In genomic region chr1:20933457-20933856, GRCm38 (mm10) we compare ENCODE assay signal across 8 mouse cellular contexts. TPM values are rescaled to one million over a fixed set of nuclear protein-coding genes. Genes with fewer than 3 reads are reported as not detected.
DNase-seq lines count a peak whose midpoint lies in the region; ATAC-seq and TF ChIP-seq lines count a peak whose summit lies in the region.

No protein-coding gene starts in this region.

- ATAC-seq in hindbrain, embryonic 12.5 days (ENCODE audit: low FRiP score) = peak; percentile 83

- H3K36me3 ChIP-seq in E14TG2a.4 (ENCODE audit: insufficient read depth, low read length) = peaks cover 6% of the 10 kb centered on the region
- peaks cover 23% of the 10 kb centered on the region for H3K36me3 ChIP-seq in hindbrain, embryonic 12.5 days

- peaks cover 13% of the 10 kb centered on the region for H3K4me1 ChIP-seq in E14TG2a.4 (replicated peaks; ENCODE audit: low read depth, low read length)
- no peaks in the 10 kb centered on the region for H3K4me1 ChIP-seq in hindbrain, embryonic 12.5 days

- H3K9me3 ChIP-seq in E14TG2a.4 (ENCODE audit: low read length) = no peaks in the 10 kb centered on the region
- H3K9me3 ChIP-seq in hindbrain, embryonic 12.5 days (replicated peaks) = no peaks in the 10 kb centered on the region

- no peak overlapping the region for H3K9ac ChIP-seq in hindbrain, embryonic 12.5 days

- no peak overlapping the region for H3K4me3 ChIP-seq in E14TG2a.4 (replicated peaks; ENCODE audit: low read length)
- no peak overlapping the region for H3K4me3 ChIP-seq in hindbrain, embryonic 12.5 days

- no peak overlapping the region for H3K4me2 ChIP-seq in hindbrain, embryonic 12.5 days (replicated peaks)

- H3K27ac ChIP-seq in hindbrain, embryonic 12.5 days = no peak overlapping the region

- WGBS in hindbrain, embryonic 12.5 days = 20% methylated on average over 7 of the region's 7 CpGs

- DNase-seq in brain, adult 2 months (ENCODE audit: low read depth, low spot score) = peak; percentile 92
- peak; percentile 60 for DNase-seq in fibroblast of lung, adult 2 months (ENCODE audit: low read depth)
- peak; percentile 81 for DNase-seq in layer of hippocampus, adult 9-11 months
- DNase-seq in lung, postnatal 10 days = peak; percentile 82
- DNase-seq in retina, embryonic 14.5 days (ENCODE audit: low spot score) = peak; percentile 81
- peak; percentile 78 for DNase-seq in thymus, postnatal 4 days

- H3K27me3 ChIP-seq in E14TG2a.4 (ENCODE audit: insufficient read depth, low read length) = peaks cover 19% of the 10 kb centered on the region
- no peaks in the 10 kb centered on the region for H3K27me3 ChIP-seq in hindbrain, embryonic 12.5 days

- peak; percentile 42 for TF ChIP-seq CTCF in E14TG2a.4 (conservative IDR thresholded peaks at IDR 0.05; ENCODE audit: low read length)

RNA-seq across cellular contexts. Expression of gene Efhc1, which starts 18.0 kb away (rescaled TPM):
- 4.4 and 4.5 TPM in 2 replicates for polyA plus RNA-seq in hindbrain, embryonic 12.5 days (2016; fragmentation: Nextera tagmentation; extraction: Ambion mirVana)

RNA-seq across cellular contexts. Expression of gene Paqr8, which starts 43.1 kb away (rescaled TPM):
- polyA plus RNA-seq in hindbrain, embryonic 12.5 days (2016; fragmentation: Nextera tagmentation; extraction: Ambion mirVana) = 15.6 and 16.4 TPM in 2 replicates
